Mouse (Mus musculus): ENCODE results near the gene Scamp1.

DNA sequence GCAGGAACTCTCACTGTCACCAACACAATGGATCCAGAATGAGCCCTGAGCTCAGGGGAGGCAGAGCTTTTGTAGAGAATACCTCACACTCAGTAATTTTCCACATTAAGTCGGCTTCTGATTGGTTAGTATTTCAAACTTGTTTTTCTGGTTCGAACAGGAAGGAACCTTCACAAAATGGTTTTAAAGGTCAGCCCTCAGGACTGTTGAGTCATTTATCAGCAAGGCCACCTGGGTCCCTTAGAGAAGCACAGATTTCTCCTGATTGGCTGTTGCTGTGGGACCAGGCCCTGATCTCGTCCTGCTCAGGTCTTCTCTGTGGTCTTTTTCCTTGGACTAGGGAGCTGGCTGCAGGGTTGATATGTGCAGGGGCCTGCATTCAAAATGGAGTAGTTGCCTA is 42.4 kb upstream of the Scamp1 start:
- no peak for TF ChIP-seq CTCF (IDR thresholded peaks at IDR 0.05; ENCODE audit: low read depth)
- TF ChIP-seq EP300 (IDR thresholded peaks at IDR 0.05; ENCODE audit: low read depth) = peak; percentile 37
